Mouse (Mus musculus) CH12.LX (cell line): ENCODE data around the gene Cfap300. TPM values are rescaled to one million over a fixed set of nuclear protein-coding genes. Genes with fewer than 3 reads are reported as not detected.
A peak's percentile ranks its signal among the peaks of the same experiment; 100 is the strongest.

Source experiments
- DNase-seq: peaks from one replicate; pipeline ENCODE4 v3.0.0-alpha.2; 2013; ENCODE audit errors: extremely low read depth
- H3K27ac ChIP-seq: 2 replicates; pipeline ENCODE4 v1.5.1; 2012; ENCODE audit warnings: low read depth, mild to moderate bottlenecking, control low read depth, moderate library complexity; ENCODE audit not compliant: insufficient read depth
- H3K27me3 ChIP-seq: replicated peaks from 2 replicates; pipeline ENCODE3; 2012; ENCODE audit warnings: inconsistent platforms
- H3K36me3 ChIP-seq, 2 experiments: replicated peaks in 1 of 2; 2 replicates each; pipeline versions ENCODE3 to v1.6.1; 2012; ENCODE audit warnings: inconsistent platforms in 1 of 2, low read length in 1 of 2, mild to moderate bottlenecking in 1 of 2, mixed read lengths in 1 of 2, moderate library complexity in 1 of 2; ENCODE audit not compliant: control insufficient read depth in 1 of 2, insufficient read depth in 1 of 2
- H3K4me1 ChIP-seq, 2 experiments: 2 replicates each; pipeline ENCODE4 v1.6.1; 2012; ENCODE audit warnings: inconsistent platforms in 1 of 2, moderate library complexity in 1 of 2; ENCODE audit not compliant: insufficient read depth in 2 of 2, control insufficient read depth in 1 of 2
- H3K4me2 ChIP-seq: 2 replicates; pipeline ENCODE4 v1.6.1; 2012; ENCODE audit warnings: low read depth, mild to moderate bottlenecking, control low read depth; ENCODE audit not compliant: poor library complexity, insufficient read depth, severe bottlenecking
- H3K4me3 ChIP-seq, 3 experiments: fragments of 150-350 bp in 1 of 3; sonication (generic) in 1 of 3; replicated peaks in 1 of 3; 2 replicates each; pipeline versions ENCODE3 to v1.5.1; 2011 to 2012; ENCODE audit warnings: low read depth in 2 of 3, low read length in 2 of 3, mild to moderate bottlenecking in 2 of 3, moderate library complexity in 2 of 3, control low read depth in 1 of 3, improper control_type of control experiment in 1 of 3, inconsistent platforms in 1 of 3, mixed read lengths in 1 of 3; ENCODE audit not compliant: poor library complexity in 1 of 3
- H3K79me2 ChIP-seq: replicated peaks from 2 replicates; pipeline ENCODE4 v1.6.1; 2012; ENCODE audit warnings: mild to moderate bottlenecking, moderate library complexity; ENCODE audit not compliant: control insufficient read depth, poor library complexity, insufficient read depth, severe bottlenecking; ENCODE audit errors: extremely low read depth
- H3K9ac ChIP-seq: 2 replicates; pipeline ENCODE4 v1.6.1; 2012; ENCODE audit warnings: low read depth, mild to moderate bottlenecking, control low read depth, moderate library complexity; ENCODE audit not compliant: insufficient read depth
- H3K9me3 ChIP-seq: replicated peaks from 2 replicates; pipeline ENCODE3; 2012; ENCODE audit warnings: low read length, inconsistent platforms, mixed read lengths
- CHD2 ChIP-seq: IDR thresholded peaks from 2 replicates; pipeline ENCODE4 v1.6.1; 2011; ENCODE audit warnings: low read length, improper control_type of control experiment
- ELF1 ChIP-seq: IDR thresholded peaks from 2 replicates; pipeline ENCODE4 v1.6.1; 2014; ENCODE audit warnings: low read depth, mild to moderate bottlenecking, inconsistent platforms, low read length, improper control_type of control experiment
- EP300 ChIP-seq: IDR thresholded peaks from 2 replicates; pipeline ENCODE4 v1.6.1; 2011; ENCODE audit warnings: low read length, improper control_type of control experiment
- GABPA ChIP-seq: IDR thresholded peaks from 2 replicates; pipeline ENCODE4 v1.6.1; 2012; ENCODE audit warnings: low read depth, low read length, improper control_type of control experiment, inconsistent platforms; ENCODE audit not compliant: insufficient replicate concordance
- IRF4 ChIP-seq: IDR thresholded peaks from 2 replicates; pipeline ENCODE4 v1.6.1; 2014; ENCODE audit warnings: low read depth, mild to moderate bottlenecking, inconsistent platforms, low read length, improper control_type of control experiment
- JUN ChIP-seq: IDR thresholded peaks from 2 replicates; pipeline ENCODE4 v1.6.1; 2011; ENCODE audit warnings: low read depth, mild to moderate bottlenecking, low read length, improper control_type of control experiment, moderate library complexity; ENCODE audit not compliant: insufficient read depth
- JUND ChIP-seq: conservative IDR thresholded peaks from 2 replicates; pipeline ENCODE4 v1.6.1; 2011; ENCODE audit warnings: low read depth, low read length, improper control_type of control experiment
- KAT2A ChIP-seq: IDR thresholded peaks from 2 replicates; pipeline ENCODE4 v1.6.1; 2012; ENCODE audit warnings: low read length, improper control_type of control experiment, inconsistent platforms; ENCODE audit not compliant: insufficient replicate concordance
- MEF2A ChIP-seq: IDR thresholded peaks from 2 replicates; pipeline ENCODE4 v1.6.1; 2014; ENCODE audit warnings: low read depth, mild to moderate bottlenecking, inconsistent platforms, low read length, improper control_type of control experiment, borderline replicate concordance
- MXI1 ChIP-seq: IDR thresholded peaks from 2 replicates; pipeline ENCODE4 v1.6.1; 2011; ENCODE audit warnings: mild to moderate bottlenecking, low read depth, low read length, improper control_type of control experiment
- MYC ChIP-seq: IDR thresholded peaks from 2 replicates; pipeline ENCODE4 v1.6.1; 2011; ENCODE audit warnings: low read depth, mild to moderate bottlenecking, improper control_type of control experiment, low read length
- NRF1 ChIP-seq: IDR thresholded peaks from 2 replicates; pipeline ENCODE4 v1.6.1; 2014; ENCODE audit warnings: low read depth, mild to moderate bottlenecking, inconsistent platforms, low read length, improper control_type of control experiment, moderate library complexity
- POLR2A ChIP-seq: IDR thresholded peaks from 2 replicates; pipeline ENCODE4 v1.6.1; 2011; ENCODE audit warnings: low read depth, mild to moderate bottlenecking, improper control_type of control experiment, low read length
- POLR2AphosphoS2 ChIP-seq: IDR thresholded peaks from 2 replicates; pipeline ENCODE4 v1.6.1; 2011; ENCODE audit warnings: low read depth, low read length, improper control_type of control experiment
- RAD21 ChIP-seq: IDR thresholded peaks from 2 replicates; pipeline ENCODE4 v1.6.1; 2011; ENCODE audit warnings: low read depth, mild to moderate bottlenecking, low read length, improper control_type of control experiment, moderate library complexity
- RCOR1 ChIP-seq: conservative IDR thresholded peaks from 2 replicates; pipeline ENCODE4 v1.6.1; 2012; ENCODE audit warnings: low read depth, mild to moderate bottlenecking, inconsistent platforms, low read length, improper control_type of control experiment
- SIN3A ChIP-seq: IDR thresholded peaks from 2 replicates; pipeline ENCODE4 v1.6.1; 2012; ENCODE audit warnings: low read length, improper control_type of control experiment, inconsistent platforms
- USF1 ChIP-seq: IDR thresholded peaks from 2 replicates; pipeline ENCODE4 v1.6.1; 2014; ENCODE audit warnings: low read depth, mild to moderate bottlenecking, inconsistent platforms, low read length, improper control_type of control experiment
- USF2 ChIP-seq: conservative IDR thresholded peaks from 2 replicates; pipeline ENCODE4 v1.6.1; 2011; ENCODE audit warnings: low read depth, low read length, improper control_type of control experiment
- ZC3H11A ChIP-seq: IDR thresholded peaks from 2 replicates; pipeline ENCODE4 v1.6.1; 2012; ENCODE audit warnings: low read depth, mild to moderate bottlenecking, inconsistent platforms, low read length, improper control_type of control experiment
- ZKSCAN1 ChIP-seq: IDR thresholded peaks from 2 replicates; pipeline ENCODE4 v1.6.1; 2012; ENCODE audit warnings: low read depth, inconsistent platforms, low read length, improper control_type of control experiment, borderline replicate concordance
- dilution Hi-C: fragments of 300-500 bp; cut with MboI; formaldehyde crosslinking; loops from 2 replicates; pipeline ENCODE4 v1.14.3; 2020; ENCODE audit warnings: low sequenced_read_pairs; ENCODE audit not compliant: extremely low pct_unique_long_range_greater_than_20kb, extremely low pct_ligation_motif_present
- in situ Hi-C: fragments of 300-500 bp; cut with MboI; formaldehyde crosslinking; loops from 3 replicates; pipeline ENCODE4 v1.14.3; 2019; ENCODE audit warnings: low sequenced_read_pairs, low pct_ligation_motif_present, low pct_unique_long_range_greater_than_20kb, mixed read lengths
- polyA plus RNA-seq: library from polyadenylated mRNA; unstranded; fragments of >175 nt; gene quantifications from 2 replicates; pipeline ENCODE4 v1.2.1, GENCODE M21; 2012; ENCODE audit warnings: low read depth; ENCODE audit not compliant: insufficient read length
- total RNA-seq, 2 experiments: library from RNA; depleted of rRNA; stranded (reverse); fragments of 300-350 nt in 1 of 2; fragments of >200 nt in 1 of 2; gene quantifications; 2 replicates each; pipeline ENCODE4 v1.2.3; 2012 to 2014

The Cfap300 gene
- total and polyA plus RNA-seq, 3 experiments: 5.3 to 9.1 (median 5.5) TPM

- TF ChIP-seq CHD2: no peak
- TF ChIP-seq MEF2A: no peak
- TF ChIP-seq RCOR1: no peak
- TF ChIP-seq POLR2AphosphoS2: no peak
- no peak for TF ChIP-seq EP300
- no peak for TF ChIP-seq GABPA
- TF ChIP-seq JUND: no peak
- TF ChIP-seq KAT2A: no peak
- TF ChIP-seq IRF4: no peak
- no peak for TF ChIP-seq USF1
- no peak for TF ChIP-seq MYC
- no peak for TF ChIP-seq SIN3A
- TF ChIP-seq ZC3H11A: no peak
- TF ChIP-seq USF2: no peak
- TF ChIP-seq RAD21: no peak
- no peak for TF ChIP-seq ELF1
- no peak for TF ChIP-seq JUN
- no peaks in the 10 kb centered on the region for H3K79me2 ChIP-seq
- H3K9ac ChIP-seq: no peak overlapping the region
- H3K4me1 ChIP-seq: no peaks in the 10 kb centered on the region; a peak in 1 of 4 replicates
- H3K27me3 ChIP-seq: no peaks in the 10 kb centered on the region
- DNase-seq: no peak
- no peak overlapping the region for H3K27ac ChIP-seq
- H3K9me3 ChIP-seq: no peaks in the 10 kb centered on the region
- in situ Hi-C loops: no loop called here
- no peaks in the 10 kb centered on the region for H3K36me3 ChIP-seq
- H3K4me2 ChIP-seq: no peak overlapping the region
- dilution Hi-C loops: no loop called here
- no peak overlapping the region for H3K4me3 ChIP-seq
Measured at GRCm38 (mm10) chr9:8054831-8055230, 12.2 kb upstream of the Cfap300 start.

GRCm38 (mm10) chr9:8043044-8043387, 393 bp upstream of the Cfap300 start:
- H3K4me3 ChIP-seq: peak overlapping the region in 2 of 3 experiments; percentile 34 to 68
- no peaks in the 10 kb centered on the region for H3K27me3 ChIP-seq
- 0 out of 2 replicates have a peak overlapping the region, but pooled peaks have one; percentile 11 for H3K4me2 ChIP-seq
- no peak for DNase-seq
- no peak overlapping the region for H3K9ac ChIP-seq
- H3K79me2 ChIP-seq: no peaks in the 10 kb centered on the region
- TF ChIP-seq NRF1: no peak
- no peak for TF ChIP-seq MXI1
- TF ChIP-seq ZKSCAN1: no peak
- no peak for TF ChIP-seq KAT2A
- no peak for TF ChIP-seq ELF1
- TF ChIP-seq IRF4: no peak
- TF ChIP-seq POLR2A: no peak
- TF ChIP-seq, all 38 proteins: peak for 0
- H3K36me3 ChIP-seq: no peaks in the 10 kb centered on the region
- no peaks in the 10 kb centered on the region for H3K9me3 ChIP-seq
- peaks cover 2 to 4% of the 10 kb centered on the region in 2 experiments; a peak in 2 of 4 replicates for H3K4me1 ChIP-seq
- no peak overlapping the region for H3K27ac ChIP-seq
- dilution Hi-C loops (no loop called here), in situ Hi-C loops (no loop called here)
